Mouse (Mus musculus) forebrain, embryonic 11.5 days (tissue): ENCODE results near the gene Cd48. TPM values are rescaled to one million over a fixed set of nuclear protein-coding genes. Genes with fewer than 3 reads are reported as not detected.
"Not testable (repeated sequence)": the region's sequence is repeated elsewhere in the genome, so short reads cannot be mapped to it uniquely, and the experiment has no call there.

Experiments used
- ATAC-seq: fragments of 200-750 bp; cut with Nextera tagmentation; replicated peaks from 2 replicates; pipeline ENCODE4 v1.8.0; 2017; ENCODE audit warnings: moderate TSS enrichment; ENCODE audit not compliant: low FRiP score
- DNase-seq: peaks from one replicate; pipeline ENCODE4 v3.0.0-alpha.2; 2017; ENCODE audit warnings: low spot score
- H3K27ac ChIP-seq: fragments of 300-500 bp; sonication (generic); 2 replicates; pipeline ENCODE4 v1.5.1; 2014; ENCODE audit warnings: low read depth, low read length
- H3K27me3 ChIP-seq: fragments of 300-500 bp; sonication (generic); 2 replicates; pipeline ENCODE4 v1.6.1; 2014; ENCODE audit warnings: mild to moderate bottlenecking, low read length, mixed read lengths; ENCODE audit not compliant: control insufficient read depth, insufficient read depth
- H3K36me3 ChIP-seq: fragments of 300-500 bp; sonication (generic); 2 replicates; pipeline ENCODE4 v1.6.1; 2014; ENCODE audit warnings: mild to moderate bottlenecking, low read length, moderate library complexity, mixed read lengths; ENCODE audit not compliant: control insufficient read depth, insufficient read depth
- H3K4me1 ChIP-seq: fragments of 300-500 bp; sonication (generic); replicated peaks from 2 replicates; pipeline ENCODE4 v1.6.1; 2014; ENCODE audit warnings: low read length, mixed read lengths; ENCODE audit not compliant: control insufficient read depth, insufficient read depth
- H3K4me2 ChIP-seq: fragments of 300-500 bp; sonication (generic); 2 replicates; pipeline ENCODE4 v1.6.1; 2014; ENCODE audit warnings: low read depth, mild to moderate bottlenecking, low read length, moderate library complexity, mixed read lengths; ENCODE audit not compliant: severe bottlenecking
- H3K4me3 ChIP-seq: fragments of 300-500 bp; sonication (generic); 2 replicates; pipeline ENCODE4 v1.5.1; 2014; ENCODE audit warnings: low read depth, low read length
- H3K9ac ChIP-seq: fragments of 300-500 bp; sonication (generic); 2 replicates; pipeline ENCODE4 v1.6.1; 2014; ENCODE audit warnings: low read length
- H3K9me3 ChIP-seq: fragments of 300-500 bp; sonication (generic); 2 replicates; pipeline ENCODE4 v1.6.1; 2016; ENCODE audit warnings: low read length, mixed read lengths; ENCODE audit not compliant: control insufficient read depth
- WGBS: fragments of 180-500 bp; shearing (Covaris S2); extraction: QIAGEN DNeasy Blood & Tissue Kit; methylation state at CpG from one replicate; pipeline ENCODE4 v1.1.7; 2014; 5-methylcytosine and 5-hydroxymethylcytosine counted together
- polyA plus RNA-seq: library from polyadenylated mRNA; unstranded; fragments of >200 nt; fragmentation: Nextera tagmentation; extraction: Ambion mirVana; gene quantifications from 2 replicates; pipeline ENCODE4 v1.2.1, GENCODE M21; 2014

Gene Cd48
- polyA plus RNA-seq, 1 experiment from 2014 or later: not detected

DNA sequence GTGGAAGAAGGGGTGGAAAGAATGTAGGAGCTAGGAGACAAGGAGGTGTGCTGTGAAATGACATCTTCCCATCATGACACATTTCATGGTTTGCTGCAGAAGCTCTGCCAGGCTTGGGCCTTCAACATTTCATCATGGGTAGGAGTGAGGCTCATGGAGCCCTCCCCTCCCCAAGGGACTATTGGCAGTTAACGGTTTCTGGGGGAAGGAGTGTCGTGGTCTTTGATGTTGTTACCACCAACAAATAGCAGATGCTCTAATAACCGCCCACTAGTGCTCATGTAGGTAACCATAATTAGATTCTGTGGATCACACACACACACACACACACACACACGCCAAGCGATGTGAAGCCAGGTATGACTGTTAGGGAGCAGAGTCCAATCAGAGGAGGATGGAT, 29.1 kb upstream of the Cd48 start, which contains the start of gene Slamf7:
Gene Slamf7 (minus strand): TSS at position 302 of the 400 bp plus-strand sequence.
- no peaks in the 10 kb centered on the region for H3K27me3 ChIP-seq
- H3K4me2 ChIP-seq: no peak within 1 kb of the TSS
- DNase-seq: no peak
- H3K4me1 ChIP-seq: no peaks in the 10 kb centered on the region
- H3K36me3 ChIP-seq: no peaks in the 10 kb centered on the region
- WGBS: 82% methylated on average over 5 of the region's 5 CpGs
- no peak for ATAC-seq
- H3K4me3 ChIP-seq: no peak within 1 kb of the TSS
- H3K9ac ChIP-seq: no peak within 1 kb of the TSS
- H3K9me3 ChIP-seq: no peaks in the 10 kb centered on the region
- H3K27ac ChIP-seq: no peak within 1 kb of the TSS

DNA sequence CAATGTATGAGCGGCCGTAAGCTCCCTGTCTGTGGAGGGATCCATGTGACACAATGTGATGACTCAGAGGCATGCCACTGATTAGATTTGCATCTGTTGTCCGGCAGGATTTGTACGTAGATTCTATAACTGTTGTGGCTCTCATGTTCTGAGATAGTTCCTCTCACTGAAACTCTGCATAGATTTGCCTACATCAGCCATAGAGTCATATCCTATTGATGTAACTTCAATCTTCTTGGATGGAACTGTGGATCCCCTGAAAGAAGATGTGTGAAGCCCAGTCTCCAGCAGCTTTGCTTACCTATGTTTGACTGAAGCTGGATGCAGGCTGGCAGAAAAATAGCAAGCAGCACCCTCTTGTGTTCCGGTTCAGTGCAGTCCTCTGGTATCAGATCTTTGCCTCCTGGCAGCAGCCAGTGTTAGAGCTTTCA, 23.2 kb upstream of the Cd48 start:
- Histone ChIP-seq H3K9ac (no peak overlapping the region), H3K4me3 (no peak overlapping the region), H3K27me3 (no peaks in the 10 kb centered on the region), H3K9me3 (no peaks in the 10 kb centered on the region), H3K4me1 (no peaks in the 10 kb centered on the region), H3K27ac (no peak overlapping the region), H3K4me2 (no peak overlapping the region), H3K36me3 (no peaks in the 10 kb centered on the region)
- no peak for DNase-seq
- ATAC-seq: no peak
- 83% methylated on average over 5 of the region's 5 CpGs for WGBS

DNA sequence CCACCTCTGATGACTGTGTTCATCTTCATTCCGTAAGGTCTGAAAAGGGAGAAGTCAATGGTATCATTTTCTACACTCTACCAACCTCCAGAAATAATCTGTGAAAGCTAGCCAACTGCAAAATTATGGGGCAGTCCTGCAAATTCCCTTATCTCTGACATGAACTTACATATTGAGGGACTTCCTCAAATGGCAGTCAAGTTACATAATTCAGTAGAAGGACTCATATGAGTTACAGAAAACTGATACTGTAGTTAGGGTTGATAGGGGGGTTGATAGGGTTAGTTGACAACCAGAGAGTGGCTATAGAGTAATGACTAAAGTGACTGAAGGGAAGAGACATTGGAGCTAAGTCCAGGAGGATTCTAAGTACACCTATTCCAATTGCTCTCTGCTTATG, 21.4 kb upstream of the Cd48 start:
- Histone ChIP-seq H3K4me3 (no peak overlapping the region), H3K27me3 (no peaks in the 10 kb centered on the region), H3K4me1 (no peaks in the 10 kb centered on the region), H3K4me2 (no peak overlapping the region), H3K27ac (no peak overlapping the region), H3K36me3 (no peaks in the 10 kb centered on the region), H3K9me3 (no peaks in the 10 kb centered on the region), H3K9ac (no peak overlapping the region)
- DNase-seq (no peak), ATAC-seq (no peak)
- 92% methylated on average over 1 of the region's 1 CpGs for WGBS

- DNase-seq: no peak
- no peaks in the 10 kb centered on the region for H3K27me3 ChIP-seq
- H3K4me1 ChIP-seq: no peaks in the 10 kb centered on the region
- no peaks in the 10 kb centered on the region for H3K36me3 ChIP-seq
- H3K9ac ChIP-seq: no peak overlapping the region
- ATAC-seq: no peak
- H3K9me3 ChIP-seq: no peaks in the 10 kb centered on the region
- H3K4me3 ChIP-seq: no peak overlapping the region
- no peak overlapping the region for H3K27ac ChIP-seq
- no peak overlapping the region for H3K4me2 ChIP-seq
- WGBS: 78% methylated on average over 2 of the region's 2 CpGs
Observed at GRCm38 (mm10) chr1:171661482-171661881, 20.3 kb upstream of the Cd48 start.

DNA sequence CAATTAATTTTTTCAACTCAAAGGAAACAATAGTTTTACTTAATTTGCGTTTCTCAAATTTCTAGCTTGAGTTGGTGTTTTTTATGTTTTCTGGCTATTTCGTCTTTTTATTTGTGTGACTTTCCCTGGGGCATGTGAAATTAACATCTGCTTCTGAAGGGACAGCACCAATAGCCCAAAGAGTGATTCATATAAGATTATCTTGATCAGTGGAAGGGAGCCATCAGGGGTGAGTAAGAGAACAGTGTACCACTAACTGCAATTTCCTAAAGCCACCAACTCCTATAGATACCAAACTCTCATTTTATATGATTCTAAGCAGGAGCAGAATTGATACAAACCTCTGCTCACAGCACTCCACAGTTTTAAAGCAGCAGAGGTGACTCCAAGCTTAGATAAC, 18.1 kb upstream of the Cd48 start:
- Histone ChIP-seq H3K4me2 (no peak overlapping the region), H3K4me3 (no peak overlapping the region), H3K9ac (no peak overlapping the region), H3K27me3 (no peaks in the 10 kb centered on the region), H3K27ac (no peak overlapping the region), H3K4me1 (no peaks in the 10 kb centered on the region), H3K36me3 (no peaks in the 10 kb centered on the region), H3K9me3 (no peaks in the 10 kb centered on the region)
- ATAC-seq: no peak
- WGBS: 82% methylated on average over 2 of the region's 2 CpGs
- DNase-seq: no peak

- Histone ChIP-seq H3K9ac (no peak overlapping the region), H3K4me1 (no peaks in the 10 kb centered on the region), H3K27me3 (no peaks in the 10 kb centered on the region), H3K36me3 (no peaks in the 10 kb centered on the region), H3K4me3 (no peak overlapping the region), H3K9me3 (no peaks in the 10 kb centered on the region), H3K27ac (no peak overlapping the region), H3K4me2 (no peak overlapping the region)
- DNase-seq: no peak
- WGBS: 92% methylated on average over 6 of the region's 6 CpGs
- no peak for ATAC-seq
Observed at GRCm38 (mm10) chr1:171666350-171666749, 15.5 kb upstream of the Cd48 start.

DNA sequence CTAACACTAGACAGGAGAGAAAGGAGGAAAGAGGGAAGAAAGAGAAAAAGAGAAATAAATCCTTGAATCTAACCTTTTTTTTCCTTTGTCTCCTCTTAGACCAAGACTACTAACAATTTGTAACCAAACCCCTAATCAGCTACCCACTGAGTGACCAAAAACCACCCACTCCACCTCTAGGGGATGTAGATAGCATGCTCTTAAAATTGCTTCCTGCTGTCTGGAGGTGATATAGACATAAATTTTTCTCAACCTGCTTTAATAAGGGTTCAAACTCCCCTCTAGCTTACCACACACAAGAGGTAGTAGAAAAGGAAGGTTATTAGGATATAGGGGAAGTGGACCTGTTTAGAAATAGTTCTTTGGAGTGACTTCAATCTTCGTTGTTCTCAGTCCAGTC, 14.6 kb upstream of the Cd48 start:
- Histone ChIP-seq H3K4me3 (no peak overlapping the region), H3K9ac (no peak overlapping the region), H3K9me3 (no peaks in the 10 kb centered on the region), H3K27ac (no peak overlapping the region), H3K36me3 (no peaks in the 10 kb centered on the region), H3K4me2 (no peak overlapping the region), H3K4me1 (no peaks in the 10 kb centered on the region), H3K27me3 (no peaks in the 10 kb centered on the region)
- ATAC-seq (no peak), DNase-seq (no peak)
- 70% methylated on average over 1 of the region's 1 CpGs for WGBS

GRCm38 (mm10) chr1:171672451-171672850, 9.4 kb upstream of the Cd48 start:
- H3K9me3 ChIP-seq, H3K4me3 ChIP-seq, H3K4me2 ChIP-seq, H3K27me3 ChIP-seq, H3K9ac ChIP-seq, ATAC-seq, DNase-seq, H3K27ac ChIP-seq, H3K36me3 ChIP-seq, H3K4me1 ChIP-seq: not testable (repeated sequence)
- WGBS: 90% methylated on average over 2 of the region's 2 CpGs

GRCm38 (mm10) chr1:171672854-171673475, 8.8 kb upstream of the Cd48 start:
- 71% methylated on average over 5 of the region's 5 CpGs for WGBS
- no peaks in the 10 kb centered on the region for H3K36me3 ChIP-seq
- ATAC-seq (no peak), DNase-seq (no peak)
- no peak overlapping the region for H3K4me3 ChIP-seq
- H3K4me1 ChIP-seq: no peaks in the 10 kb centered on the region
- H3K4me2 ChIP-seq: no peak overlapping the region
- H3K27ac ChIP-seq: no peak overlapping the region
- no peak overlapping the region for H3K9ac ChIP-seq
- no peaks in the 10 kb centered on the region for H3K9me3 ChIP-seq
- H3K27me3 ChIP-seq: no peaks in the 10 kb centered on the region
